Mouse (Mus musculus): Measurements from ENCODE around the gene Olfr1283. TPM values are rescaled to one million over a fixed set of nuclear protein-coding genes. Genes with fewer than 3 reads are reported as not detected.

Gene Olfr1283
- total and polyA plus RNA-seq, 3 experiments: not detected

GRCm38 (mm10) chr2:111335976-111336375 is 30.6 kb upstream of the Olfr1283 start, which contains the start of gene Olfr1282:
Gene Olfr1282 (minus strand): TSS chr2:111336076.
- no peak within 1 kb of the TSS for H3K4me3 ChIP-seq (replicated peaks in 1 of 3; ENCODE audit: low read depth in 2 of 3, low read length in 2 of 3, poor library complexity in 1 of 3)
- H3K36me3 ChIP-seq (replicated peaks in 1 of 2; ENCODE audit: control insufficient read depth in 1 of 2, insufficient read depth in 1 of 2, low read length in 1 of 2): no peaks in the 10 kb centered on the region
- H3K4me1 ChIP-seq (ENCODE audit: control insufficient read depth in 1 of 2, insufficient read depth in 2 of 2): no peaks in the 10 kb centered on the region
- H3K9me3 ChIP-seq (replicated peaks; ENCODE audit: low read length): peaks cover 3% of the 10 kb centered on the region
- TF ChIP-seq CHD2 (IDR thresholded peaks at IDR 0.05; ENCODE audit: low read length): no peak
- no peaks in the 10 kb centered on the region for H3K27me3 ChIP-seq (replicated peaks)
- in situ Hi-C loops (cut with MboI; ENCODE audit: low pct_ligation_motif_present, low pct_unique_long_range_greater_than_20kb, low sequenced_read_pairs) (no loop called here), dilution Hi-C loops (cut with MboI; ENCODE audit: extremely low pct_ligation_motif_present, extremely low pct_unique_long_range_greater_than_20kb, low sequenced_read_pairs) (no loop called here)
- H3K4me2 ChIP-seq (ENCODE audit: insufficient read depth, low read depth, poor library complexity, severe bottlenecking): no peak within 1 kb of the TSS
- no peaks in the 10 kb centered on the region for H3K79me2 ChIP-seq (replicated peaks; ENCODE audit: control insufficient read depth, extremely low read depth, insufficient read depth, poor library complexity, severe bottlenecking)
- H3K27ac ChIP-seq (ENCODE audit: insufficient read depth, low read depth): no peak within 1 kb of the TSS
- H3K9ac ChIP-seq (ENCODE audit: insufficient read depth, low read depth): no peak within 1 kb of the TSS
- DNase-seq (ENCODE audit: extremely low read depth): no peak

- Histone ChIP-seq H3K4me1 (ENCODE audit: control insufficient read depth in 1 of 2, insufficient read depth in 2 of 2) (no peaks in the 10 kb centered on the region), H3K9ac (ENCODE audit: insufficient read depth, low read depth) (no peak within 1 kb of the TSS), H3K4me3 (replicated peaks in 1 of 3; ENCODE audit: low read depth in 2 of 3, low read length in 2 of 3, poor library complexity in 1 of 3) (no peak within 1 kb of the TSS), H3K36me3 (replicated peaks in 1 of 2; ENCODE audit: control insufficient read depth in 1 of 2, insufficient read depth in 1 of 2, low read length in 1 of 2) (no peaks in the 10 kb centered on the region), H3K9me3 (replicated peaks; ENCODE audit: low read length) (peaks cover 2% of the 10 kb centered on the region), H3K4me2 (ENCODE audit: insufficient read depth, low read depth, poor library complexity, severe bottlenecking) (no peak within 1 kb of the TSS), H3K27me3 (replicated peaks) (no peaks in the 10 kb centered on the region), H3K79me2 (replicated peaks; ENCODE audit: control insufficient read depth, extremely low read depth, insufficient read depth, poor library complexity, severe bottlenecking) (no peaks in the 10 kb centered on the region), H3K27ac (ENCODE audit: insufficient read depth, low read depth) (no peak within 1 kb of the TSS)
- no peak for TF ChIP-seq UBTF (IDR thresholded peaks at IDR 0.05; ENCODE audit: low read depth, low read length)
- TF ChIP-seq MYC (IDR thresholded peaks at IDR 0.05; ENCODE audit: low read depth, low read length): no peak
- TF ChIP-seq IRF4 (IDR thresholded peaks at IDR 0.05; ENCODE audit: low read depth, low read length): no peak
- no peak for TF ChIP-seq RAD21 (IDR thresholded peaks at IDR 0.05; ENCODE audit: low read depth, low read length)
- no peak for TF ChIP-seq NRF1 (IDR thresholded peaks at IDR 0.05; ENCODE audit: low read depth, low read length)
- TF ChIP-seq USF1 (IDR thresholded peaks at IDR 0.05; ENCODE audit: low read depth, low read length): no peak
- no peak for TF ChIP-seq ETS1 (conservative IDR thresholded peaks at IDR 0.05; ENCODE audit: low read depth, low read length)
- TF ChIP-seq E2F4 (IDR thresholded peaks at IDR 0.05; ENCODE audit: insufficient replicate concordance, low read depth, low read length): no peak
- TF ChIP-seq CHD1 (IDR thresholded peaks at IDR 0.05; ENCODE audit: low read depth, low read length): no peak
- no peak for TF ChIP-seq POLR2AphosphoS2 (IDR thresholded peaks at IDR 0.05; ENCODE audit: low read depth, low read length)
- no peak for TF ChIP-seq SMC3 (IDR thresholded peaks at IDR 0.05; ENCODE audit: low read depth, low read length)
- no peak for TF ChIP-seq CHD2 (IDR thresholded peaks at IDR 0.05; ENCODE audit: low read length)
- dilution Hi-C loops (cut with MboI; ENCODE audit: extremely low pct_ligation_motif_present, extremely low pct_unique_long_range_greater_than_20kb, low sequenced_read_pairs): no loop called here
- no peak for DNase-seq (ENCODE audit: extremely low read depth)
- in situ Hi-C loops (cut with MboI; ENCODE audit: low pct_ligation_motif_present, low pct_unique_long_range_greater_than_20kb, low sequenced_read_pairs): no loop called here
Measured at GRCm38 (mm10) chr2:111375222-111375621, 8.6 kb downstream of the Olfr1283 start, which contains the start of gene Olfr1284. Gene Olfr1284 (plus strand): TSS chr2:111375522.

Other genes with a start within 250 kb of the Olfr1283 start
- gene Gm15130, start 213.9 kb upstream of the Olfr1283 start, total RNA-seq (2012; rRNA removed): not detected in 2 replicates
- not detected in 2 replicates for gene Gm15130, start 213.9 kb upstream of the Olfr1283 start, total RNA-seq (2014; rRNA removed)
- not detected in 2 replicates for gene Gm15130, start 213.9 kb upstream of the Olfr1283 start, polyA plus RNA-seq (2012; ENCODE audit: insufficient read length, low read depth)
- not detected in 2 replicates for gene 4930430A15Rik, start 137.2 kb upstream of the Olfr1283 start, total RNA-seq (2012; rRNA removed)
- gene 4930430A15Rik, start 137.2 kb upstream of the Olfr1283 start, total RNA-seq (2014; rRNA removed): not detected in 2 replicates
- not detected in 2 replicates for gene 4930430A15Rik, start 137.2 kb upstream of the Olfr1283 start, polyA plus RNA-seq (2012; ENCODE audit: insufficient read length, low read depth)
- gene Olfr1275, start 131.5 kb upstream of the Olfr1283 start, total RNA-seq (2012; rRNA removed): not detected in 2 replicates
- gene Olfr1275, start 131.5 kb upstream of the Olfr1283 start, total RNA-seq (2014; rRNA removed): not detected in 2 replicates
- not detected in 2 replicates for gene Olfr1275, start 131.5 kb upstream of the Olfr1283 start, polyA plus RNA-seq (2012; ENCODE audit: insufficient read length, low read depth)
- not detected in 2 replicates for gene Olfr1276, start 112.3 kb upstream of the Olfr1283 start, total RNA-seq (2012; rRNA removed)
- not detected in 2 replicates for gene Olfr1276, start 112.3 kb upstream of the Olfr1283 start, total RNA-seq (2014; rRNA removed)
- gene Olfr1276, start 112.3 kb upstream of the Olfr1283 start, polyA plus RNA-seq (2012; ENCODE audit: insufficient read length, low read depth): not detected in 2 replicates
- gene Olfr1277, start 92.7 kb upstream of the Olfr1283 start, total RNA-seq (2012; rRNA removed): not detected in 2 replicates
- not detected in 2 replicates for gene Olfr1277, start 92.7 kb upstream of the Olfr1283 start, total RNA-seq (2014; rRNA removed)
- gene Olfr1277, start 92.7 kb upstream of the Olfr1283 start, polyA plus RNA-seq (2012; ENCODE audit: insufficient read length, low read depth): not detected in 2 replicates
- gene Olfr1278, start 76.7 kb upstream of the Olfr1283 start, total RNA-seq (2012; rRNA removed): not detected in 2 replicates
- not detected in 2 replicates for gene Olfr1278, start 76.7 kb upstream of the Olfr1283 start, total RNA-seq (2014; rRNA removed)
- gene Olfr1278, start 76.7 kb upstream of the Olfr1283 start, polyA plus RNA-seq (2012; ENCODE audit: insufficient read length, low read depth): not detected in 2 replicates
- gene Olfr1279, start 66.2 kb upstream of the Olfr1283 start, total RNA-seq (2012; rRNA removed): not detected in 2 replicates
- not detected in 2 replicates for gene Olfr1279, start 66.2 kb upstream of the Olfr1283 start, total RNA-seq (2014; rRNA removed)
- not detected in 2 replicates for gene Olfr1279, start 66.2 kb upstream of the Olfr1283 start, polyA plus RNA-seq (2012; ENCODE audit: insufficient read length, low read depth)
- gene Olfr1280, start 52.8 kb upstream of the Olfr1283 start, total RNA-seq (2012; rRNA removed): not detected in 2 replicates
- not detected in 2 replicates for gene Olfr1280, start 52.8 kb upstream of the Olfr1283 start, total RNA-seq (2014; rRNA removed)
- not detected in 2 replicates for gene Olfr1280, start 52.8 kb upstream of the Olfr1283 start, polyA plus RNA-seq (2012; ENCODE audit: insufficient read length, low read depth)
- not detected in 2 replicates for gene Olfr1281, start 40.3 kb upstream of the Olfr1283 start, total RNA-seq (2012; rRNA removed)
- not detected in 2 replicates for gene Olfr1281, start 40.3 kb upstream of the Olfr1283 start, total RNA-seq (2014; rRNA removed)
- gene Olfr1281, start 40.3 kb upstream of the Olfr1283 start, polyA plus RNA-seq (2012; ENCODE audit: insufficient read length, low read depth): not detected in 2 replicates
- not detected in 2 replicates for gene Olfr1282, start 30.7 kb upstream of the Olfr1283 start, total RNA-seq (2012; rRNA removed)
- not detected in 2 replicates for gene Olfr1282, start 30.7 kb upstream of the Olfr1283 start, total RNA-seq (2014; rRNA removed)
- not detected in 2 replicates for gene Olfr1282, start 30.7 kb upstream of the Olfr1283 start, polyA plus RNA-seq (2012; ENCODE audit: insufficient read length, low read depth)
- not detected in 2 replicates for gene Olfr1284, start 8.7 kb downstream of the Olfr1283 start, total RNA-seq (2012; rRNA removed)
- not detected in 2 replicates for gene Olfr1284, start 8.7 kb downstream of the Olfr1283 start, total RNA-seq (2014; rRNA removed)
- gene Olfr1284, start 8.7 kb downstream of the Olfr1283 start, polyA plus RNA-seq (2012; ENCODE audit: insufficient read length, low read depth): not detected in 2 replicates
- not detected in 2 replicates for gene Olfr1286, start 56.3 kb downstream of the Olfr1283 start, total RNA-seq (2012; rRNA removed)
- not detected in 2 replicates for gene Olfr1286, start 56.3 kb downstream of the Olfr1283 start, total RNA-seq (2014; rRNA removed)
- not detected in 2 replicates for gene Olfr1286, start 56.3 kb downstream of the Olfr1283 start, polyA plus RNA-seq (2012; ENCODE audit: insufficient read length, low read depth)
- not detected in 2 replicates for gene Olfr1287, start 82.4 kb downstream of the Olfr1283 start, total RNA-seq (2012; rRNA removed)
- not detected in 2 replicates for gene Olfr1287, start 82.4 kb downstream of the Olfr1283 start, total RNA-seq (2014; rRNA removed)
- gene Olfr1287, start 82.4 kb downstream of the Olfr1283 start, polyA plus RNA-seq (2012; ENCODE audit: insufficient read length, low read depth): not detected in 2 replicates
- gene Olfr1288, start 107.3 kb downstream of the Olfr1283 start, total RNA-seq (2012; rRNA removed): not detected in 2 replicates
- gene Olfr1288, start 107.3 kb downstream of the Olfr1283 start, total RNA-seq (2014; rRNA removed): not detected in 2 replicates
- gene Olfr1288, start 107.3 kb downstream of the Olfr1283 start, polyA plus RNA-seq (2012; ENCODE audit: insufficient read length, low read depth): not detected in 2 replicates
- gene Olfr1289, start 114.0 kb downstream of the Olfr1283 start, total RNA-seq (2012; rRNA removed): not detected in 2 replicates
- gene Olfr1289, start 114.0 kb downstream of the Olfr1283 start, total RNA-seq (2014; rRNA removed): not detected in 2 replicates
- gene Olfr1289, start 114.0 kb downstream of the Olfr1283 start, polyA plus RNA-seq (2012; ENCODE audit: insufficient read length, low read depth): not detected in 2 replicates
- gene Olfr1290, start 127.0 kb downstream of the Olfr1283 start, total RNA-seq (2012; rRNA removed): not detected in 2 replicates
- gene Olfr1290, start 127.0 kb downstream of the Olfr1283 start, total RNA-seq (2014; rRNA removed): not detected in 2 replicates
- not detected in 2 replicates for gene Olfr1290, start 127.0 kb downstream of the Olfr1283 start, polyA plus RNA-seq (2012; ENCODE audit: insufficient read length, low read depth)
- gene Olfr1291-ps1, start 130.4 kb downstream of the Olfr1283 start, total RNA-seq (2012; rRNA removed): not detected in 2 replicates
- not detected in 2 replicates for gene Olfr1291-ps1, start 130.4 kb downstream of the Olfr1283 start, total RNA-seq (2014; rRNA removed)
- not detected in 2 replicates for gene Olfr1291-ps1, start 130.4 kb downstream of the Olfr1283 start, polyA plus RNA-seq (2012; ENCODE audit: insufficient read length, low read depth)
- gene Olfr1293-ps, start 158.4 kb downstream of the Olfr1283 start, total RNA-seq (2012; rRNA removed): not detected in 2 replicates
- not detected in 2 replicates for gene Olfr1293-ps, start 158.4 kb downstream of the Olfr1283 start, total RNA-seq (2014; rRNA removed)
- gene Olfr1293-ps, start 158.4 kb downstream of the Olfr1283 start, polyA plus RNA-seq (2012; ENCODE audit: insufficient read length, low read depth): 0.10 TPM in 1 of 2 replicates, not detected in the other
- gene Olfr1294, start 173.5 kb downstream of the Olfr1283 start, total RNA-seq (2012; rRNA removed): not detected in 2 replicates
- gene Olfr1294, start 173.5 kb downstream of the Olfr1283 start, total RNA-seq (2014; rRNA removed): not detected in 2 replicates
- not detected in 2 replicates for gene Olfr1294, start 173.5 kb downstream of the Olfr1283 start, polyA plus RNA-seq (2012; ENCODE audit: insufficient read length, low read depth)
- gene Olfr1295, start 202.9 kb downstream of the Olfr1283 start, total RNA-seq (2012; rRNA removed): not detected in 2 replicates
- not detected in 2 replicates for gene Olfr1295, start 202.9 kb downstream of the Olfr1283 start, total RNA-seq (2014; rRNA removed)
- gene Olfr1295, start 202.9 kb downstream of the Olfr1283 start, polyA plus RNA-seq (2012; ENCODE audit: insufficient read length, low read depth): not detected in 2 replicates